Mouse (Mus musculus): ENCODE measurements around the gene Zfp846. TPM values are rescaled to one million over a fixed set of nuclear protein-coding genes. Genes with fewer than 3 reads are reported as not detected.

The Zfp846 gene
- total RNA-seq, 2 experiments from 2014 or later, result 19.0 to 21.1 TPM

DNA sequence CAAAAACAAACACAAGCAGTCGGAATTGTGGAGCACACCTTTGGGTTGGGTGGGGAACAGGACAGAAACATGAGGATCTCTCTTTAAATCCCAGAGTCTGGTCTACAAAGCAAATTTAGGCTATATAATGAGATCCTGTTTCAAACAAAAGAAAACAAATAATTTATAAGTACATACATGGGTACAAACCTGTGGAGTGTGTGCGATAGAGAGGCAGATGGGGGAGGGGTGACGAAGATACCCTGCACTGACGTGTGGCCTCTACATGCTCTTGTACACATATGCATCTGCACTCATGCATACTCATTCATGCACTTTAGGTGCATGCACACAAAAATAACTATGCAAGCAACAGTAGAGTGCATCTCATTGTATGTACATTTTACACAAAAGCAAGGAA, 58.4 kb downstream of the Zfp846 start:
- DNase-seq (ENCODE audit: extremely low spot score in 1 of 2, low spot score in 2 of 2), result no peak
- no peak for TF ChIP-seq CTCF (IDR thresholded peaks at IDR 0.05)
- intact Hi-C loops (cut with DNase I), result no loop called here
- H3K27ac ChIP-seq, result no peak overlapping the region
- no peak overlapping the region for H3K4me3 ChIP-seq

DNA sequence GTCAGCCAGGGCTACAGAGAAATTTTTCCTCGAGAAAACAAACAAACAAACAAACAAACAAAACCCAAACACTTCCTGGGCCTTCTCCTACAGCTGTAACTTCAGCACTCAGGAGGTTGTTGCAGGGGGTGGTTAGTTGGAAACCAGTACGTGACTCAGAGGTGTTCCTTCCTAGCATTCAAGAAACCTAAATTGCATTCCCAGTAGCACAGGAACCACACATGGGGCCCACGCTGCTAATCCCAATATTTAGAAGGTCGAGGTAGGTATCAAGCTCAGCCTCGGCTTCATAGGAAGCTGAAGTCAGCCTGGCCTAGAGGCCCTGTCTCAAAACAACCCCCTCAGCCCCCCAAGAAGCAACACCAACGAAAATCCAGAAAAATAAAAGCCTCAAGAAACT, 60.4 kb downstream of the Zfp846 start:
- intact Hi-C loops (cut with DNase I), result loop anchor here (10.0 kb wide), 1 partner anchor 147 kb away; the partner anchor contains the start of gene Zfp426
- TF ChIP-seq CTCF (IDR thresholded peaks at IDR 0.05), result no peak
- peak in 1 of 2 experiments; percentile 9 for DNase-seq (ENCODE audit: extremely low spot score in 1 of 2, low spot score in 2 of 2)
- Histone ChIP-seq H3K4me3 (peak overlapping the region; percentile 95), H3K27ac (no peak overlapping the region)

GRCm38 (mm10) chr9:20642101-20642895, 61.2 kb downstream of the Zfp846 start, which contains the start of gene Ubl5:
TSS of gene Ubl5 (plus strand) at chr9:20642878.
- no peak for TF ChIP-seq CTCF (IDR thresholded peaks at IDR 0.05)
- intact Hi-C loops (cut with DNase I), result loop anchor here (10.0 kb wide), 1 partner anchor 147 kb away; the partner anchor contains the start of gene Zfp426
- DNase-seq (ENCODE audit: extremely low spot score in 1 of 2, low spot score in 2 of 2), result peak; percentile 33 to 40
- Histone ChIP-seq H3K27ac (no peak within 1 kb of the TSS), H3K4me3 (peak within 1 kb of the TSS; percentile 95)

GRCm38 (mm10) chr9:20642896-20643466, 61.9 kb downstream of the Zfp846 start:
- DNase-seq (ENCODE audit: extremely low spot score in 1 of 2, low spot score in 2 of 2), result peak; percentile 58 to 71
- H3K4me3 ChIP-seq, result peak overlapping the region; percentile 95
- intact Hi-C loops (cut with DNase I), result loop anchor here (10.0 kb wide), 1 partner anchor 148 kb away; the partner anchor contains the start of gene Zfp426
- no peak for TF ChIP-seq CTCF (IDR thresholded peaks at IDR 0.05)
- H3K27ac ChIP-seq, result no peak overlapping the region

- DNase-seq (ENCODE audit: extremely low spot score in 1 of 2, low spot score in 2 of 2), result no peak
- no peak for TF ChIP-seq CTCF (IDR thresholded peaks at IDR 0.05)
Measured at GRCm38 (mm10) chr9:20643781-20644180, 62.7 kb downstream of the Zfp846 start.

DNA sequence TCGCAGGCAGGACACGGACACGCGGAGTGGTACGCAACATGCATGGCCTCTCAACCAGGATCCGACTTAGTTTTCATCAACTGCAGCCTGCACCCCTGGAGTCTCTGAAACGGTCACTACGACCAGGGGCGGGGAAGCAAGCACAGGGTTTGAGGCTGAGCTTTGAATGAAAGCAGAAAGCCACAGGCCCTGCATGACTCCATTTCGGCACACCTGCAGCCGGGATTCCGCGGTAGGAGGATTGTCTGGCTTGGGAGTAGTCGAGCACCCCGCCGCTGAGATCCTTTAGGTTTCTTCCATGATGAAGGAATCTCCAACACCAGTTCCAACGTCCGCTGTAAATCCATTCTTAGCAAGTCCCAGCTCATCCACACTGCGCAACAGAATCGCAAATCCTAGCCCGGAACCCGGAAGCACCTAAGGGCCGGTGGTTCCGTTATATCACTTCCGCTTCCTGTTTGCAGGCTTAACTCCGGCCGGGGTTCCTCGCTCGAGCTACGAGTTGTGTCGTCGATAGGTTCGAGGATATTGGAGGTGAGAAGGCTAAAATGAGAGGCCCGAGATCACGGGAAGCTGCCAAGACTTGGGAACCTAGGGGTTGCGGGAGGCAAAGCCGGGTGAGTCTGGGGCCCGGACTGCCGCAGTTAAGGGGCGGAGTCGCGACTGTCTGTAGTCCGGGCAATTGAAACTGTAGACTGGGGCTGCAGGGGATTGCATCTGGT, 63.4 kb downstream of the Zfp846 start, which contains the start of gene Fbxl12:
Gene Fbxl12, minus strand, starts transcription at position 408 of the 722 bp plus-strand sequence.
- intact Hi-C loops (cut with DNase I), result loop anchor here (2.0 to 10.0 kb wide), 2 partner anchors 64 to 150 kb away; partner anchors contain the start of genes Zfp426 and Zfp846
- no peak for TF ChIP-seq CTCF (IDR thresholded peaks at IDR 0.05)
- Histone ChIP-seq H3K4me3 (peak within 1 kb of the TSS; percentile 95), H3K27ac (peak within 1 kb of the TSS; percentile 84)
- peak; percentile 73 to 75 for DNase-seq (ENCODE audit: extremely low spot score in 1 of 2, low spot score in 2 of 2)

More at GRCm38 (mm10) chr9:20643781-20644180, 62.7 kb downstream of the Zfp846 start:
- Histone ChIP-seq H3K27ac (peak overlapping the region; percentile 84; the same call in 1 of the 2 replicates), H3K4me3 (peak overlapping the region; percentile 95)
- intact Hi-C loops (cut with DNase I), result loop anchor here (2.0 to 10.0 kb wide), 2 partner anchors 63 to 149 kb away; partner anchors contain the start of genes Zfp426 and Zfp846

- peak overlapping the region; percentile 95 for H3K4me3 ChIP-seq
- no peak for DNase-seq (ENCODE audit: extremely low spot score in 1 of 2, low spot score in 2 of 2)
- TF ChIP-seq CTCF (IDR thresholded peaks at IDR 0.05), result no peak
- H3K27ac ChIP-seq, result peak overlapping the region; percentile 84
- intact Hi-C loops (cut with DNase I), result loop anchor here (2.0 to 10.0 kb wide), 2 partner anchors 64 to 150 kb away; partner anchors contain the start of genes Zfp426 and Zfp846
Measured at GRCm38 (mm10) chr9:20645121-20645520, 64.0 kb downstream of the Zfp846 start.

DNA sequence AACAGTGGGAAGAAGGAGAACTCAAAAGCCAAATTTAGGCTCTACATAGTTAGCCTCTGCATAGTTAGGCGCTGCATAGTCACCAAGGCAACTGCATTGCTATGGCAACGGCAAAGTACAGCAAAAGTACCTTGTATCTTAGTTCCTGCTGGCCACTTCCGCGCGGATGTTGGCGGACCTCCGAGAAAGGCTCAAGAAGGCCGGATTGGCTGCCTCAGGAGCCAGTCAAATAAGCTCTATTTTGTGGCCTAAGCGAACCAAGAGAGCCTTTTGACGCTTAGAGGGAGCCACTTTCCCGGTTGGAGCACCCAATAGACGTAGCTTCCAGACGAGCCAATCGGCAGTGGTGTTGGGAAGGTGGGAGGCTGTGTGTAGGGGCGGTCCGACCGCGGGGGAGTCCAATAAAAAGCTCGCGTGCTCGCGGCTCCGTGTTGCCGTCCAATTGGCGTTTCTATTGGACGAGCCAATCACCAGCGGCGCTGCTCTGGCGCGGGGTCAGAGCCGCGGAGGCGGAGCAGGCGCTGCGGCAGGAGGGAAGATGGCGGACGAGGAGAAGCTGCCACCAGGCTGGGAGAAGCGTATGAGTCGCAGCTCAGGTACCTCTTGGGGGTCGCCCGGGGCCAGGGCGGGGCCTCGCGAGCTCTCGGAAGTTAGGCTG, 70.6 kb downstream of the Zfp846 start, which contains the start of gene Pin1:
Gene Pin1, plus strand, starts transcription at position 494 of the 658 bp plus-strand sequence.
- peak; percentile 97 to 99 for DNase-seq (ENCODE audit: extremely low spot score in 1 of 2, low spot score in 2 of 2)
- Histone ChIP-seq H3K27ac (peak within 1 kb of the TSS; percentile 92), H3K4me3 (peak within 1 kb of the TSS; percentile 99)
- intact Hi-C loops (cut with DNase I), result loop anchor here (5.0 kb wide), 1 partner anchor 189 kb away; the partner anchor contains the start of gene Zfp26
- no peak; the same call in 1 of the 2 replicates for TF ChIP-seq CTCF (IDR thresholded peaks at IDR 0.05)

DNA sequence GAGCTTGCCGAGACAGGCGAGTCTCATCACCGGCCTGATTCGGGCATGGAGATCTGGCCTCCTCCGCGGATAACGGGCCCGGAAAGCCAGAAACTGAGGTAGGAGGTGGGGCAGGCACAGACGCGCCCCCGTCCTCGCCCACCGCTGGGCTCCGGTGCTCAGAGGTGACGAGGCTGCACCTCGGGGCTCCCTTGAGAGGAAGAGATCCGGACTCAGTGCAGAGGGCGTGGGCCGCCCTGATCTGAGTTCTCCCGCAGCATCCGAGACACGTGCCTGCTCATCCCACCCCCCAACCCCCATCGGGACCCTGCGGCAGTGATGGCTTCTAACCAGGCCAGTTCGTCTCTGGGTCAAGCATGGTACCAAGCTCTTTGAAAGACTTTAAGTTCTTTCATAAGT, 71.2 kb downstream of the Zfp846 start:
- peak overlapping the region; percentile 92 for H3K27ac ChIP-seq
- TF ChIP-seq CTCF (IDR thresholded peaks at IDR 0.05), result no peak
- peak overlapping the region; percentile 99 for H3K4me3 ChIP-seq
- DNase-seq (ENCODE audit: extremely low spot score in 1 of 2, low spot score in 2 of 2), result no peak
- intact Hi-C loops (cut with DNase I), result loop anchor here (5.0 kb wide), 1 partner anchor 190 kb away; the partner anchor contains the start of gene Zfp26

- intact Hi-C loops (cut with DNase I), result loop anchor here (5.0 kb wide), 1 partner anchor 192 kb away; the partner anchor contains the start of gene Zfp26
- H3K27ac ChIP-seq, result no peak overlapping the region
- no peak for DNase-seq (ENCODE audit: extremely low spot score in 1 of 2, low spot score in 2 of 2)
- no peak overlapping the region for H3K4me3 ChIP-seq
- peak; percentile 12 for TF ChIP-seq CTCF (IDR thresholded peaks at IDR 0.05)
Measured at GRCm38 (mm10) chr9:20653859-20654258, 72.8 kb downstream of the Zfp846 start.

Other genes starting within 250 kb of the Zfp846 start
- not detected for gene Olfr18, start 245.2 kb upstream of the Zfp846 start, total RNA-seq (2021)
- 1 to 10 TPM; 7.3 to 7.9 TPM for gene Zfp560, start 196.1 kb upstream of the Zfp846 start, total RNA-seq (2021)
- 10 to 100 TPM; 26.0 to 31.4 TPM for gene Zfp26, start 121.1 kb upstream of the Zfp846 start, total RNA-seq (2021)
- 10 to 100 TPM; 30.7 to 33.7 TPM for gene Zfp426, start 88.5 kb upstream of the Zfp846 start, total RNA-seq (2021)
- 10 to 100 TPM; 41.3 to 44.3 TPM for gene Zfp266, start 59.9 kb upstream of the Zfp846 start, total RNA-seq (2021)
- gene Ubl5, start 61.6 kb downstream of the Zfp846 start, total RNA-seq (2021), result 100 to 1,000 TPM; 289 to 312 TPM
- gene Fbxl12, start 63.5 kb downstream of the Zfp846 start, total RNA-seq (2021), result 10 to 100 TPM; 26.4 to 28.6 TPM
- 10 to 100 TPM; 40.0 to 41.5 TPM for gene Pin1, start 70.8 kb downstream of the Zfp846 start, total RNA-seq (2021)
- gene Olfm2, start 165.1 kb downstream of the Zfp846 start, total RNA-seq (2021), result 100 to 1,000 TPM; 152 TPM
- gene Col5a3, start 233.8 kb downstream of the Zfp846 start, total RNA-seq (2021), result 1 to 10 TPM; 1.4 to 1.7 TPM
- not detected for gene Rdh8, start 237.2 kb downstream of the Zfp846 start, total RNA-seq (2021)

Data from left cerebral cortex, adult 2 months (tissue).